Mouse (Mus musculus) hindbrain, embryonic 14.5 days (tissue): ENCODE data around the gene Rnaset2b. TPM values are rescaled to one million over a fixed set of nuclear protein-coding genes. Genes with fewer than 3 reads are reported as not detected.
"Not testable (repeated sequence)": the region's sequence is repeated elsewhere in the genome, so short reads cannot be mapped to it uniquely, and the experiment has no call there.

ENCODE experiments used
- ATAC-seq: fragments of 200-750 bp; cut with Nextera tagmentation; 2 replicates; pipeline ENCODE4 v1.8.0; 2017; ENCODE audit warnings: moderate number of reproducible peaks, mild to moderate bottlenecking, moderate TSS enrichment, moderate library complexity; ENCODE audit not compliant: low FRiP score
- DNase-seq: peaks from one replicate; pipeline ENCODE4 v3.0.0-alpha.2; 2015; ENCODE audit warnings: low spot score
- H3K27ac ChIP-seq: fragments of 300-500 bp; sonication (generic); 2 replicates; pipeline ENCODE4 v1.5.1; 2014; ENCODE audit warnings: mild to moderate bottlenecking, moderate library complexity
- H3K27me3 ChIP-seq: fragments of 300-500 bp; sonication (generic); 2 replicates; pipeline ENCODE4 v1.6.1; 2014; ENCODE audit warnings: mild to moderate bottlenecking, low read length, mixed read lengths; ENCODE audit not compliant: control insufficient read depth, insufficient read depth
- H3K36me3 ChIP-seq: fragments of 300-500 bp; sonication (generic); replicated peaks from 2 replicates; pipeline ENCODE4 v1.6.1; 2014; ENCODE audit not compliant: control insufficient read depth, insufficient read depth
- H3K4me1 ChIP-seq: fragments of 300-500 bp; sonication (generic); replicated peaks from 2 replicates; pipeline ENCODE4 v1.6.1; 2014; ENCODE audit warnings: antibody characterized with exemption, low read length, mixed read lengths; ENCODE audit not compliant: control insufficient read depth, insufficient read depth
- H3K4me2 ChIP-seq: fragments of 300-500 bp; sonication (generic); replicated peaks from 2 replicates; pipeline ENCODE4 v1.6.1; 2014; ENCODE audit warnings: mild to moderate bottlenecking, moderate library complexity
- H3K4me3 ChIP-seq: fragments of 300-500 bp; sonication (generic); replicated peaks from 2 replicates; pipeline ENCODE4 v1.5.1; 2014; ENCODE audit warnings: mild to moderate bottlenecking, low read length
- H3K9ac ChIP-seq: fragments of 300-500 bp; sonication (generic); 2 replicates; pipeline ENCODE4 v1.6.1; 2014
- H3K9me3 ChIP-seq: fragments of 300-500 bp; sonication (generic); 2 replicates; pipeline ENCODE4 v1.6.1; 2016; ENCODE audit warnings: low read length; ENCODE audit not compliant: control insufficient read depth
- WGBS: fragments of 180-500 bp; shearing (Covaris S2); extraction: QIAGEN DNeasy Blood & Tissue Kit; methylation state at CpG from one replicate; pipeline ENCODE4 v1.1.7; 2014; 5-methylcytosine and 5-hydroxymethylcytosine counted together
- polyA plus RNA-seq: library from polyadenylated mRNA; unstranded; fragments of >200 nt; fragmentation: Nextera tagmentation; extraction: Ambion mirVana; gene quantifications from 2 replicates; pipeline ENCODE4 v1.2.1, GENCODE M21; 2014

The Rnaset2b gene
- polyA plus RNA-seq, result 96.7 and 129 TPM in 2 replicates

DNA sequence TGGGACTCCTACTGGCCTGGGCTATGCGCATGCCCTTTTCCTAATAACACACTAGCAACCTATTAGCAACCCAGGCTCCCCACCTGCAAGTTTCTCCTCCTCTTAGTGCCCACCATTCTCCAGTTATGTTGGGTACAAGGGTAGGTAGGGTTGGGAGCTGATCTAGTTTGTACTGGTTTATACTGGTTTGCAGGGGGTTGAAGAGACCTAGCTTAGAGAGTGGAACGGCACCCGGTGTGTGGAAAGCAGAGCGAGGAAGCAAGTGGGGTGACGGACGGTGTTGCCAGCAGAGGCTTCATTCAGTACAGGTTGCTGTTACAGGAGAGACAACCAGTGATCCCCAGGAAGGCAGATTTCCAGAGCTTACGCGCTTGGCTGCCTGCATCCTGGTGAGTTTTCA is at the start of gene Rnaset2b:
Gene Rnaset2b, plus strand, starts transcription at position 301 of the 400 bp plus-strand sequence.
- H3K9ac ChIP-seq, H3K4me1 ChIP-seq, H3K9me3 ChIP-seq, H3K4me3 ChIP-seq, H3K27ac ChIP-seq, H3K4me2 ChIP-seq, H3K27me3 ChIP-seq, H3K36me3 ChIP-seq, ATAC-seq, DNase-seq: not testable (repeated sequence)
- WGBS, result no CpG with 5 or more reads among the region's 8 CpGs

DNA sequence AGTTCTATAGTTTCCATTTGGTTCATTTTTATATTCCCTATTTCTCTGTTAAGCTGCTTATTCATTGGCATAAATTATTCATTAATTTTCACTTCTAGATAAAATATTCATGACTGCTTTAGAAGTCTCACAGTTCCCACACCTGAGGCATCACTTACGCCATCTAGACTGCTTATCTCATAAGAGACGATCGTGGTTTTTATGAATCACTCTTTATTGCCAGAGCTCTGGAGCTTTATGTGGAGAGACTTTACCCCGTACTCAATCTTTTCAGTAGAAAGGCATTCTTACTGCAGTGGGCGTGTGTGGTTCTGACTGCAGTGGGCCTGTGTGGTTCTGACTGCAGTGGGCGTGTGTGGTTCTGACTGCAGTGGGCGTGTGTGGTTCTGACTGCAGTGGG is 38.8 kb upstream of the Rnaset2b start:
- WGBS, result 88% methylated on average over 5 of the region's 7 CpGs
- H3K9me3 ChIP-seq, H3K36me3 ChIP-seq, H3K9ac ChIP-seq, H3K27me3 ChIP-seq, DNase-seq, H3K27ac ChIP-seq, H3K4me1 ChIP-seq, H3K4me3 ChIP-seq, H3K4me2 ChIP-seq, ATAC-seq: not testable (repeated sequence)

DNA sequence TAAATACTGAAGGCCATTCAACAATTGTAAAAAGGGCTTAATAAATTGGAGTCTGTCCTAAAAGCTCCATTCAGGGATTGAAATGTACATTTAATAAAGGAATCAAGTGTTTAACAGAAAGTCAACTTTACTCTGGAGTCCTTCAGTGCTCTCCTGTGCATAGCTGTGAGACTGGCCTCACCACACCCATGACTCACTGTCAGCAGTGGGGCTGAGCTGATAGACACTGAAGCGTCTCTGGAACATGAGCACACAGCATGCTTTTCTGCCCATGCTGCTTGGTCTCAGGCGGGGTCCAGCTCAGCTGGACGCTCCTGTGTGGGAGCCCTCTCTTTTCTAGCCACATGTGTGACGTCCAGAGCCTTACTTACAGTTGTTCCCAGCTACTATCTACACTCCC is 27.9 kb upstream of the Rnaset2b start:
- no CpG with 5 or more reads among the region's 4 CpGs for WGBS
- not testable (repeated sequence) for H3K36me3 ChIP-seq, H3K9ac ChIP-seq, DNase-seq, H3K4me1 ChIP-seq, ATAC-seq, H3K27ac ChIP-seq, H3K4me2 ChIP-seq, H3K4me3 ChIP-seq, H3K9me3 ChIP-seq, H3K27me3 ChIP-seq

DNA sequence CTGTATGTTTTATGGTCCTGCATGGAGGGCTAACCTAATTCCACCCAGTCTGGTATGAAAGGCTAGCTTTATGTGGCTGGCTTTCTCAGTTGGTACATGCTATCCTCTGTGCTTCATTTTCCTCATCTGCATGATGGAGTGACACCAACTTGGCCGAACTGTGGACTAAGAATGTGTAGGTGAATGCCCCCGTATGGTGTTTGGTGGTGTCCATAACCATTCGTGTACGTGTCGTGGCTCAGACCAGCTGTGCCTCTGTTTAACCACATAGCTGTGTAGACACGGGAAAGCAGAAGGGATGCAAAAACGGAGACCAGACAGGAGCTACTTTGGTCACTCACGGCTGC is 22.8 kb upstream of the Rnaset2b start:
- peak overlapping the region; percentile 72 for H3K4me2 ChIP-seq
- peak; percentile 53 for ATAC-seq
- H3K27ac ChIP-seq, result not testable (repeated sequence)

DNA sequence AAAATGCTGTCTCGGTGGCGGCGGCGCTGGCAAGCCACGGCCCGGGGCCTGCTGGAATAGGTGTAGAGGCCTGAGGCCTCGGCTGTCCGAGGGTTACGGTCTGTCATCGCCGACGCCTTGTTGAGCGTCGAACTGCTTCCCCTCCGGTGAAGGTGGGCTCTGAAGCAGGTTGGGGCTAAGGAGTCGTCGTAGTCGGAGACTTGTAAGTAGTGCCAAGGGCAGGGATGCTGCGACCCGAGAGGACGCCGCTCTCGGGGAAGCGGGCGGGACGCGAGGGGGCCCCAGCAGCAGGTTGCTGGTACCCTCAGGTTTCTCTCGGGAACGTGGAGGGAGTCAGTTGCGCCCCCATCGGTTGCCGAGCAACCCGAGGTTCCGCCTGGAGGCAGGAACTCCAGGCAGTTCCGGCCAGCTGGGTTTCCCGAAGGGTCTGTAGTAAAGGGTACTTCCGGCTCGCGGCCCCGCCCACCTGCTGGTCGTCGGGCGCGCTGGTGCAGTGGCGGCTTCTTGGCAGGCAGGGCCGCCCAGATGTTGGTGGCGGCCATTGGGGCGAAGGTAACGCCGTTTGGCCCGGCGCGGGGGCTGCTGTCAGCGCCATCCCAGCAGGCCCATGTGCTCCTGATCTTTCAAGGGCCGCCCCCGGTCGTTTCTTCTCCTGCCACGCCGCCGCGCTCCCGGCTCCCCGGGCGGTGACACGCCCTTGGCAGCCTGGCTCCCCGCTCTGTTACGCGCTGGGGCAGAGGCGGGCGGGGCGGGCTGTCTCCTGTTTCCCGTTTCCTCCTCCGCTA is 22.3 kb upstream of the Rnaset2b start, which contains the start of gene Rsph3b:
Gene Rsph3b, minus strand, starts transcription at position 699 of the 785 bp plus-strand sequence.
- Histone ChIP-seq H3K9ac (peak within 1 kb of the TSS; percentile 68), H3K27ac (peak within 1 kb of the TSS; percentile 87), H3K4me3 (peak within 1 kb of the TSS; percentile 51), H3K4me2 (peak within 1 kb of the TSS; percentile 72)
- not testable (repeated sequence) for H3K36me3 ChIP-seq, H3K27me3 ChIP-seq, H3K9me3 ChIP-seq, H3K4me1 ChIP-seq
- DNase-seq (peak; percentile 82), ATAC-seq (peak; percentile 97)
- WGBS, result under 1% methylated on average over 57 of the region's 73 CpGs

More for the DNA sequence above, 22.8 kb upstream of the Rnaset2b start:
- not testable (repeated sequence) for H3K36me3 ChIP-seq, DNase-seq, H3K27me3 ChIP-seq, H3K9me3 ChIP-seq, H3K4me1 ChIP-seq
- Histone ChIP-seq H3K9ac (peak overlapping the region; percentile 68; the same call in 1 of the 2 replicates), H3K4me3 (peak overlapping the region; percentile 51)
- WGBS, result no CpG with 5 or more reads among the region's 8 CpGs

DNA sequence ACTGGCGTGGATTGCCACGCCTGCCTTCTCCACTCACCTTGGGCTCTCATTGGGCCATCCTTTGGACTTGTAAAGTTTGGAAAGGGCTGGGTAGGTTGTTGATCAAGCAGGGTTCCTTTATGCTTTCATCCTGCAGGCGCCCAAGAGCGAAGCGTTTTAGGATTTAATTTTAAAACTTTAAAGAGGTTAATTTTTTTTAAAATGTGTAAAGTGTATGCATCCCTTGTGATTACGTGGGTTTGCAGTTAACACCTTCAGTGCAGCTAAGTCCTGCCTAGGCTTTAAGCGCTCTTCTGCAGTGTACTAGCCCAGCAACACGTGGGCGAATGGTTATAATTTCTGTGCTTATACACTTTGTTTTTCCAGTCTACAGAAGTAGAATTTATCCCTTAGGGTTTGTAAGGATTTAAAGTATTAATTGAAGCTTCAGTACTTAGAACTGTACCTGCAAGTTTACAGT is 21.6 kb upstream of the Rnaset2b start:
- H3K9me3 ChIP-seq, H3K36me3 ChIP-seq, H3K27me3 ChIP-seq, H3K4me1 ChIP-seq: not testable (repeated sequence)
- 15% methylated on average over 9 of the region's 9 CpGs for WGBS
- peak overlapping the region; percentile 68 for H3K9ac ChIP-seq
- DNase-seq (peak; percentile 26), ATAC-seq (0 out of 2 replicates have a peak, but pooled peaks have one; percentile 28)
- peak overlapping the region; percentile 72 for H3K4me2 ChIP-seq
- H3K4me3 ChIP-seq, result peak overlapping the region; percentile 51
- peak overlapping the region; percentile 87 for H3K27ac ChIP-seq

DNA sequence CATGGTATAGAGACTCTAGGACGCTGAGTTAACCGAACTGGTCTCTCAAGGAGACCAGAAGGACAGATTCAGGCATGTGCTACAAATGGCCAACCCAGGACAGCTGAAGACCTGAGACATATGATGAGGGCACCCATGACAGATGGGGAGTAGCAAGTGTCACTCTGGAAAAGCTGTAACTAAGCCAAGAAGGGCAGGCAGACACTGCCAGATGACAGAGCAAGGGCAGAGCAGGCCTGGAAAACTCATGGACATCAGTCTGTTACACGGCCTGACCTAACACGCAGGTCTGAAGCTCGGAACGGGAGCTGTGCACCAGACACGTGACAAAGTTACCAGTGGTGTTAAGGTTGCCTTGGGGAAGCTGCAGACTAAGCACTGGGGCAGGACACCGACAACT is 11.6 kb upstream of the Rnaset2b start:
- ATAC-seq, H3K36me3 ChIP-seq, H3K4me2 ChIP-seq, H3K4me3 ChIP-seq, H3K27ac ChIP-seq, H3K9me3 ChIP-seq, DNase-seq, H3K4me1 ChIP-seq, H3K27me3 ChIP-seq, H3K9ac ChIP-seq: not testable (repeated sequence)
- WGBS, result 83% methylated on average over 5 of the region's 8 CpGs

DNA sequence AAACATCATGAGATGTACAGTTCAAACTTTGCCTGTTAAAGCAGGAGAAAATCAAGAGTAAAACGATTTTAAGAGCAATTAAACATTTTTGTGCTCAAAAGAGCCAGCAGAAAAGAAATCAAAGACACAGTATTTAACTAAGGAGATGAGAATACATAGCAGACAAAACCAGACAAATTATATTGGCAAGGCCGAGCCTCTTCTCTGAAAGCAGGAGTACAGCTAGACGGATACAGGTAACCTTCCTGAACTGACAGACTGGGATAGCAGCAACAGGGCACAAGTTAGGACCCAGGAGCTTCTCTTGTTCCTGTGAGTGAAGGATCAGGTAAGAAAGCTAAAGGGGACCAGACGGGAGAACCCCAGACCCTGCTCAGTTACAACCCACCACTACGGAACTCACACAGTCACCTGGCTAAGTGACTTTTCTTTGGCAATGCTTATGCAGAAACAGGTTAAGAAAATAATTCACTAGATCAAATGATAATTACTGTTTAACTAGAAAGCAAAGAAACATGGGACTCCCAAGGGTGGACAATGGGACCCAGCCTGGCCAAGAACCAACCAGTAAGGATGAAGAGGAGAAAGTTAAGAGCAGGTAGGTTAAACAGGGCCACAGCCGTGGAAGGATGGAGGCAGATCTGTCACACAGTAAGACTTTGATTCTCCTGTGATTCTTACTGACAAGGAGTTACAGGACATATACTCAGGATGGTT is 10.7 kb upstream of the Rnaset2b start:
- not testable (repeated sequence) for ATAC-seq
- H3K9ac ChIP-seq, result peak overlapping the region; percentile 60; the same call in 1 of the 2 replicates

DNA sequence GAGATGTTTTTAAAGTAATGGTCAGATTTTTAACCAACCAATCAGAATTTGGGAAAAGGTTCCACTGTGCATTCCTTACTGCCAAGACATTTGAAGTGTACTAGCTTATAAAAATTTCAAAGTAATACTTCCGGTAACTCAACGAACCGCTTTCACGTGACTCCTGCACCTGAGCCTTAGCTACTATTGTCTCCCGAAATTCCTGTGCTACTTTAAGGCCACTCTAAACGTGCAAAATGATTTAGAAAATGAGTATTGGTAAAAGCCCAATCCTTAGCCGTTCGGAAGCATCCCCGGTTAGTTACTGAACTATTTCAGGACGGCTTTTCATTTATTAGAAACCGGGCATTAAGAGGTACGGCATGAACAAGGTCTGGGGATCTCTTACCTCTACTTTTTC is 10.1 kb upstream of the Rnaset2b start:
- peak overlapping the region; percentile 41 for H3K4me3 ChIP-seq
- not testable (repeated sequence) for ATAC-seq, H3K27me3 ChIP-seq, H3K36me3 ChIP-seq, H3K9me3 ChIP-seq, H3K4me1 ChIP-seq
- H3K27ac ChIP-seq, result 0 out of 2 replicates have a peak overlapping the region, but pooled peaks have one; percentile 59
- H3K9ac ChIP-seq, result peak overlapping the region; percentile 60
- peak overlapping the region; percentile 52 for H3K4me2 ChIP-seq
- WGBS, result 3% methylated on average over 12 of the region's 12 CpGs
- DNase-seq, result peak; percentile 22

More for the DNA sequence above, 10.7 kb upstream of the Rnaset2b start:
- H3K27ac ChIP-seq, H3K9me3 ChIP-seq, H3K36me3 ChIP-seq, DNase-seq, H3K4me1 ChIP-seq, H3K27me3 ChIP-seq: not testable (repeated sequence)
- 79% methylated on average over 3 of the region's 6 CpGs for WGBS
- peak overlapping the region; percentile 52 for H3K4me2 ChIP-seq
- peak overlapping the region; percentile 41 for H3K4me3 ChIP-seq
